Mouse (Mus musculus): ENCODE results near the gene Mthfd1.

- TF ChIP-seq CTCF (IDR thresholded peaks at IDR 0.05; ENCODE audit: borderline replicate concordance, control insufficient read depth, extremely low read depth, insufficient read depth, low read length, poor library complexity), result no peak
- TF ChIP-seq POLR2A (IDR thresholded peaks at IDR 0.05; ENCODE audit: control insufficient read depth, extremely low read depth, insufficient read depth, low read length, poor library complexity), result no peak
These were observed 15.1 kb upstream of the Mthfd1 start for GRCm38 (mm10) chr12:76239839-76240571.
